In genomic region chr1:137088148-137088547, GRCm38 (mm10) we compare ENCODE assay signal across 16 mouse cellular contexts.
DNase-seq lines count a peak whose midpoint lies in the region; ATAC-seq lines count a peak whose summit lies in the region.
"Had no signal": no experiment of that assay in that cellular context is flagged by ENCODE, and none has a peak within 500 bp of the region (broad histone marks: within the 10 kb centered on the region; RNA-seq: fewer than 3 reads in every experiment).

No protein-coding gene starts in this region.

- peaks cover 17% of the 10 kb centered on the region for H3K4me1 ChIP-seq in kidney, embryonic 15.5 days
- H3K4me1 ChIP-seq in intestine, embryonic 16.5 days (ENCODE audit: control insufficient read depth, insufficient read depth, low read length) = no peaks in the 10 kb centered on the region
- H3K4me1 ChIP-seq in stomach, embryonic 15.5 days = no peaks in the 10 kb centered on the region
- H3K4me1 ChIP-seq: heart, embryonic 13.5 days; liver, embryonic 12.5 days had no signal

- no peak overlapping the region for H3K9ac ChIP-seq in kidney, embryonic 15.5 days
- no peak overlapping the region for H3K9ac ChIP-seq in intestine, embryonic 16.5 days (ENCODE audit: low read depth, low read length)
- H3K9ac ChIP-seq in stomach, embryonic 15.5 days = no peak overlapping the region
- H3K9ac ChIP-seq: heart, embryonic 13.5 days; liver, embryonic 12.5 days; lung, embryonic 14.5 days; midbrain, embryonic 12.5 days had no signal

- no peak for DNase-seq in kidney, adult 18-20 months
- peak; percentile 37 for DNase-seq in adrenal gland, postnatal 14 days
- DNase-seq in right cerebral cortex, postnatal 10 days (ENCODE audit: low spot score in 2 of 2) = no peak
- DNase-seq: cerebellum, adult 9-10 months; heart, postnatal 4 days; lung, embryonic 14.5 days; lung, postnatal 4 days had no signal

- H3K4me2 ChIP-seq in kidney, embryonic 15.5 days = peak overlapping the region; percentile 12; the same call in 1 of the 2 replicates
- H3K4me2 ChIP-seq in intestine, embryonic 16.5 days (ENCODE audit: low read depth, low read length) = no peak overlapping the region
- H3K4me2 ChIP-seq in stomach, embryonic 15.5 days = 0 out of 2 replicates have a peak overlapping the region, but pooled peaks have one; percentile 8
- H3K4me2 ChIP-seq: heart, embryonic 13.5 days; liver, embryonic 12.5 days; lung, embryonic 14.5 days; midbrain, embryonic 12.5 days had no signal

- no peak overlapping the region for H3K4me3 ChIP-seq in kidney, embryonic 15.5 days (replicated peaks)
- no peak overlapping the region for H3K4me3 ChIP-seq in intestine, embryonic 16.5 days (ENCODE audit: low read length)
- no peak overlapping the region for H3K4me3 ChIP-seq in stomach, embryonic 15.5 days (replicated peaks)
- H3K4me3 ChIP-seq: heart, embryonic 13.5 days; liver, embryonic 12.5 days; midbrain, embryonic 12.5 days had no signal

- no peaks in the 10 kb centered on the region for H3K36me3 ChIP-seq in kidney, embryonic 15.5 days
- H3K36me3 ChIP-seq in intestine, embryonic 16.5 days (ENCODE audit: control insufficient read depth, insufficient read depth, low read length) = no peaks in the 10 kb centered on the region
- no peaks in the 10 kb centered on the region for H3K36me3 ChIP-seq in stomach, embryonic 15.5 days
- H3K36me3 ChIP-seq: G1E; heart, embryonic 13.5 days; liver, embryonic 12.5 days; midbrain, embryonic 12.5 days had no signal

- WGBS in kidney, embryonic 15.5 days = 47% methylated on average over 10 of the region's 10 CpGs
- 37% methylated on average over 10 of the region's 10 CpGs for WGBS in intestine, embryonic 16.5 days
- WGBS in stomach, embryonic 15.5 days = 48% methylated on average over 10 of the region's 10 CpGs

- ATAC-seq in kidney, embryonic 15.5 days (replicated peaks; ENCODE audit: low FRiP score) = no peak
- 0 out of 2 replicates have a peak, but pooled peaks have one; percentile 23 for ATAC-seq in intestine, embryonic 16.5 days
- no peak for ATAC-seq in stomach, embryonic 15.5 days (ENCODE audit: insufficient read depth, low FRiP score, low read depth)
- ATAC-seq in erythroid progenitor cell, adult 5-6 weeks (replicated peaks; ENCODE audit: low FRiP score, poor library complexity, severe bottlenecking) = no peak
- ATAC-seq: forebrain, embryonic 14.5 days; liver, embryonic 12.5 days had no signal

- no peaks in the 10 kb centered on the region for H3K9me3 ChIP-seq in kidney, embryonic 15.5 days (replicated peaks)
- no peaks in the 10 kb centered on the region for H3K9me3 ChIP-seq in intestine, embryonic 16.5 days (ENCODE audit: control insufficient read depth, low read length)
- no peaks in the 10 kb centered on the region for H3K9me3 ChIP-seq in stomach, embryonic 15.5 days
- H3K9me3 ChIP-seq: heart, embryonic 13.5 days; liver, embryonic 12.5 days; midbrain, embryonic 12.5 days had no signal

- no peaks in the 10 kb centered on the region for H3K27me3 ChIP-seq in kidney, embryonic 15.5 days
- no peaks in the 10 kb centered on the region for H3K27me3 ChIP-seq in intestine, embryonic 16.5 days (replicated peaks; ENCODE audit: control insufficient read depth, insufficient read depth, low read length)
- no peaks in the 10 kb centered on the region for H3K27me3 ChIP-seq in stomach, embryonic 15.5 days (replicated peaks)
- H3K27me3 ChIP-seq: heart, embryonic 13.5 days; liver, embryonic 12.5 days; midbrain, embryonic 12.5 days had no signal

- H3K27ac ChIP-seq in kidney, embryonic 15.5 days = no peak overlapping the region
- H3K27ac ChIP-seq in intestine, embryonic 16.5 days (ENCODE audit: low read length) = no peak overlapping the region
- H3K27ac ChIP-seq in stomach, embryonic 15.5 days = no peak overlapping the region
- H3K27ac ChIP-seq: heart, embryonic 13.5 days; liver, embryonic 12.5 days; midbrain, embryonic 12.5 days had no signal
